Mouse (Mus musculus) layer of hippocampus, adult 18-20 months (tissue): Measurements from ENCODE around the gene Kmo. TPM values are rescaled to one million over a fixed set of nuclear protein-coding genes. Genes with fewer than 3 reads are reported as not detected.

Source experiments
- DNase-seq, 2 experiments: peaks; one replicate each; pipeline ENCODE4 v3.0.0; 2022; ENCODE audit warnings: low spot score in 2 of 2
- long read RNA-seq: library from polyadenylated mRNA; stranded (forward); transcript quantifications from one replicate; pipeline ENCODE4 v2.0.0, GENCODE M21; 2021
- total RNA-seq, 2 experiments: library from RNA; stranded (reverse); gene quantifications; 2 replicates each; pipeline ENCODE4 v1.2.3; 2021

The Kmo gene
- total RNA-seq, result not detected
- long read RNA-seq, partial matches to known transcripts, result 0 of 3 reads
- long read RNA-seq, other reads (novel, unspliced or antisense), result 3 of 3 reads

DNA sequence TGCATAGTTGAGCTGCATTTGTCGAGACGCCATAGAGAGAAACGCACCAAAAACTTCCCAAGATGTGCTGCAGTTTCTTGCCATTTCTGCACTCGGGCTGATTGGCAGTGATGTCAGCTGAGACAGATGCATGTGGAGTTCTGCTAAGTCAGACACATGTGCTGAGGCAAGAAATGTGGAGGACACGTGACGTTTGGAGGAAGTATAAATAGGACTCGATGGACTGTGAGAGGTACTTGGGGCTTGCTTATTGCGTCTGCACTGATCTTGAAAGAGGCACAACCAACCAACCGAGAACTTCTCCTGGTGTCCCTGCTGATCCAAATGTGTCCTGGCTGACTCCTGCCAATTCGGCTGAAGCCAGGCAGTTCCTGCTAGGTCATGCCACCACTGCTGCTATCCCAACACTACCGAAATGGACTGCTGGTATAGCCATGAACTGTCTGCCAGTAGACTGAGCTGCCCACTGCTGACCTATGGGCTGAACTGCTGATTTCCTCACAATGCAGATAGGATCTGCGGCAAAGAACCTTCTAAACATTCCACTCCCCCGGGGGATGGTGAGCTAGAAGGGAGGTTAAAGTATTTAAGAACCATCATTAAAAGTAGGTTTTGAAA, at the start of gene Kmo:
Gene Kmo (plus strand): TSS at position 568 of the 618 bp plus-strand sequence.
- DNase-seq, result no peak

DNA sequence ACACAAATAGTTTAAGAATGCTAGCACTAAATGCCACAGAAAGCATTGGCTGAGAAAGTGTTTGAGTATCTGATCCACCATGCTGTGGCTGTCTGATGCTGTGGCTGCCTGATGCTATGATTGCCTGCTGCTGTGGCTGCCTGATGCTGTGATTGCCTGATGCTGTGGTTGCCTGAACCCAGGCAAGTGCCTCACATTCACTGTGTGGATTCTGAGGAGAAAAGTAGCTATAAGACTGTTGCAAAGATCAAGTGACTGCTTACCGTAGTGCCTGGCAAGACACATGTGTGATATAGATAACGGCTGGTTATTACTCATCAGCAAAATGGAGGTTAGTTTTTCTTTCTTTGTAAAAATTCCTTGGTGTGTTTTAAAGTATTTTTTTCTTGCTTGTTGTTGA, 46.1 kb upstream of the Kmo start:
- DNase-seq, result no peak

DNA sequence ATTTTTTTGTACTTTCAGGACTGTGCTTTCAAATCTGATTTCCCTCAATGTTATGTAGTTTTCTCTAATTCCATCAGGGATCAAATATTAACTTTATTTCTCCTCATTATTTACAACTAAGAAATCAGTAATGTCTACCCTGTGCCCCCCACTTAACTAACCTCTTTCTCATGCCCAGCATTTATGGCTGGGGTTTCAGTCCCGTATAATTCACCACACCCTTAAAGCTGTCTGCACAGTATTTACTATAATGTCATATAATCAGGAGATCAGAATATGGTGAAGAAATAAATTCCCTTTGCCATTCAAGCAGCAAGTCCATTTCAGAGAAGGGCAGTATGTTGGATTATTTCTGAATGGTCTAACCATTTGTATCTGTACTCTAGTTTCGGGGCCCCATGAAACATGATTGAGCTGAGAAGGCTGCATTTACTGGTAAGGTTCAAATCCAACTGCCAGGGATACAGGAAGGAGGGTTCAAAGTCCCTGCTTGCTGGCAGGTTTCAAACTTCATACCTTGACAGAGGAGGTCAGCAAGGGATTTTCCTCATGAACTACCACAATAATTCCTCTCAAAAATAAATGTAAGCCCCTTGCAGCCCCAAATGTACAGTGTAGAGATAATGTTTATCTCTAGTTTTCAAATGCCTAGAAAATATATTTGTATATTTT, 41.6 kb upstream of the Kmo start:
- DNase-seq, result no peak

DNA sequence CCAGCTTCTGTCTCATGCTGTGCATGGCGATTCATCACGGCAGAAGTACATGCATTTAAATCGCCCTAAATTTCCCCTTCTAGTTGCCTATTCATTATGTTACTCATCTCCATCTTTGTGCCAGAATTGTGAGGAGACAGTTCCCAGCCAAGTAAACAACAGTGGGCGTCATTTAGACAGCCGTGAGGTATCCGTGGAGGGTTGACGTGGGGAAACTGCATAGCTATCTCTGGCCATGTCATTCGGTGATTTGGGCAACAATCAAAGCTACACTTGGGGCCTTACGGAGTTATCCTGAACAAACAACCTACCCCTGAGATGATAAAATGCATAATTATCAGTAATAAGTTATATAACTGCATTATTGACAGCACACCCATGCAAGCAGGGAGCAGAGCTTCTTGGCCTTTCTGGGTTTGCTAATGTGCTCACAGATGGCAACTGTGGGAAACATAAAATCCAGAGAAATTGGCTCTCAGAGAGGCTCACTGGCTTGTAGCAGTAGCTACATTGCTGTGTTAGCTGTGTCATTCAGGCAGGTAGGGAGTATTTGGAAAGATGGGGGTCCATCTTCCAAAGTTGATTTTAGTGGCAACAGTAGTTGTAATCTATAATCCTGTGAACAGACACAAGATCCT, 40.5 kb upstream of the Kmo start:
- peak; percentile 39 to 79 for DNase-seq

DNA sequence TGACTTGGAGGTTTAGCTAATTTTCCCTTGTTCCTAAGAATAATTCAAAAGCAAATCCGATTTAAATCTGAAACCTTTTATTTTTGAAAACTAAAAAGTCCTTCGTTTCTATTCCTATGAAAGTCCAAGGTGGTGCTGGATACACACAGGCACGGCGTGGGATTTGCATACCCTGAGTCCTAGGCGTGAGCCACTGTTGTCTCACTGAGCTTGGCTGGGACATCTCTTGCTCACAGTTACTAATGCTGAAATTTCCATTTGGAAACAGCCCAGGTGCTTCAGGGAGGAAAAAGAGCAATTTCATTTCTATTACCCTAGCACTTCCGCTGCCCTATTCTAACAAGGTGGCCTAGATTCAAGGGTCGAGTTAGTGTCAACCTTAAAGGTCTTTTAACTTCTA, 39.8 kb upstream of the Kmo start:
- peak in 1 of 2 experiments; percentile 45 for DNase-seq

DNA sequence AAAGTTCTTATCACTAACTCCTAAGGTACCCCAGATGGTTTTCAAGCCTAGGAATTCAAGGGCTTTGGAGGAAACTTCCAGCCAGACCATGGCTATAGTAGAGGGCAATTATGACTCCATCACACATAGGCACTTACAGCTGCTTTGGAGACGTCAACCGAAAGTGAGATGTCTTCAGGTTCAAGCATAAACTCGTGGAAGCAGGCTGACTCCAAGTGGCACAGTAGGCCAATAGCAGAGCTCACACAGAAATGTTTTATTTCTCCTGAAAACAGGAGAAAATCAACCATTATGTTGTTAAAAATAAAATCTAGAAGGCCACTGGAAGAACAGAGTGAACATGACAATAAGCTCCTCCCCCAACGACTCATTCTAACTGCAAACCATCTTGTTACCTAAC, 37.4 kb upstream of the Kmo start:
- no peak for DNase-seq

DNA sequence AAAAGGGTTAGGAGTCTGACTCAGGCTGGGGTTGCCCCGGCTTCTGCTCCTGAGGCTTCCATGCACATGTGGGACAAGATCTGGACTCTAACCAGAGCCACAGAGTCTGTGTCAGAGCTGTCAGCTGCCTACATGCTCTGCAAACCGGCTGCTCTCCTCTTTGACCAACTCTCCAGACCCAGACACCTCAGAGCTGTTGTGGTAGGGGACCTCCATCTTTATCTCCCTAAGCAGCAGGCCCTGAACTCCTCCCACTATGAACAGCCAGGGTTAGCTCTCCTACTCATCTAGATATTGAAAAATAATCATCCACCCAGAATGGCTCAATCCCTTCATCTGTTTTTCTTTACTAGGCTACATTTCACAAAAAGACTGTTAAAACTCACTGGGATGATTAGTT, 34.9 kb upstream of the Kmo start:
- DNase-seq, result no peak

DNA sequence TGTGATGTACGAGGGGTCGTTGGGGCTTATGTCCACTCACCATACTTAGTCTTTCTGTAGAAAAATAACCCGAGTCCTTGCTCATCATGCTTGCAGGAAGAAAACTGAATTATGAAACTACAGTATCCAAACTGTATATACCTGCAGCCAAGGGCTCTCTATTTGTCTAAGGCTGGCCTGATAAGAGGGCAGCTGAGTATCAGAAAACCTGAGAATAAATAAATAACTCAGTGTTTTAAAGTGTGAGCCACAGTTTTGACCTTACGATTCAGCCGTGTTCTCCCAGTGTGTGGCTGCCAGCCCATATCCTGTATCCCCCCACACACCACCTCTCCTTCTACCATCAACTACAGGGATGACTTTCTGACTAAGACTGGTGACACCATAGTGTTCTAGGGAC, 33.5 kb upstream of the Kmo start:
- no peak for DNase-seq

DNA sequence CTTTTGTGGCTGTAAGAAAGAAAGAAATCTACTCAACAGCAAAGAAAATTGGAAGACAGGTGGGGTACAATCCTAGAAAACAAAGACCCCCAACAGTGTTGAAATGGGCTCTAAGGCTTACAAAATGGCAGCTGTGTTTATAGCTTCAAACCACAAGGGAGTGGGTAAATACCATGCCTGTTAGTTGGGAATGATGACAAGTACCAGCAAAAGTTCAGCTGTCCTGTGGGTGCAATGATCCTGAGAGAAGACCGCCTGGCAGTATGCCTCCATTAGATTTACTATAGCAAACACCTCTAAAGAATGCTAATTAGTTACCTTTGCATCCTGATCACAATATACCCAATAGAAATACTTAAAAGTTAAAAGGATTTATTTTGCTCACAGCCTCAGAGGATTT, 27.3 kb upstream of the Kmo start:
- DNase-seq, result no peak

DNA sequence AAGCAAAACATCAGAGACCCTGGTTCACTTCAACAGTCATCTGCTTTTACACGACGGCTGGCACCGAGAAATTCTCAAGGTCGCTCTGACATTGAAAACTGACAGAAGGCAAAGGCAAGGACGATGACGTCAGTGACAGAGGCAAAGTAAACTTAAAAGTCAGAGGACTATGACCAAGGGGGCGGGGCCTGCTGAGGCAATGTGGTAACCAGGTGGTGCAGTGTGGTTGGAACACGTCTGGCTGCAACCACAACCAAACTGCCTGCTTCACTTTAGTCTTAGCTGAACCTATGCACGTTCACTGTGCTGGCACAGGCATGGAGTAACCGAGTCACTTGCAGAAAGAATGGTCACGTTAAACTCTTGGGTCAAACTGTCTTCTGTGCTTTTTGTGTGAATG, 17.9 kb upstream of the Kmo start:
- DNase-seq, result no peak

DNA sequence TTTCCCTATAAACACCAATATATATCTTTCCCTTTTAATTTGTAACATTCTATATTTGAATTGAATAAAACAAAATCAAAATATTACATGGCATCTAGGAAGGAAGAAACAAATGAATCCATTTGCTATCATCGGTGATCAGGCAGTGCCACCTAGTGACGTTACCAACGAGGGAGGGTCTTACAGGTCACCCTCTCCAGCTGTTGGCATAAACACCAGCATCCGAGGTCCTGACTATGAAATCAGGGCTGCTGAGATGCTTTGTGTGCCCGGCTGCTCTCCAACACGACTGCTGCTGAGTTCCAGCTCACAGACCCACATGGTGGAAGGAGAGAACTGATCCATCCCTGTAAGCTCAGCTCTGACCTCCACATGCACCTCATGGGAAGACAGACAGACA, 16.8 kb upstream of the Kmo start:
- DNase-seq, result no peak

DNA sequence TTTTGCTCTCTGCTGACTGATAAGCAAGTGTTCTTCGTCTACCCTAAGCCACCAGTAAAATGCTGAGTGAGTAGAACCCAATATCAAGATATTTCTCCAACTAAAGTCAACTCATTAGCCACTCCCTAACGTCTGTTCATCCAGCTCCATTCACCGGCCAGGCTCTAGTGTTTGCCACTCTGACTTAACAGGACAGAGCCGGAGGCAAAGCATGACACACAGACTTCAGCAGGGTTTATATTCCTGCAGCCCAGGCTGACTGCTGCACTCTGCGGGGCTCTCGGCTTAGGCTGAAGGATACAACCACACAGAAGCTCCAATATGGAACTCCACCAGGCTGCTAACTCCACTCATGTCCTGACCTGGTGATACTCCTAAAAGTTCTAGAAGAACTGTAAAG, 12.9 kb upstream of the Kmo start:
- no peak for DNase-seq

DNA sequence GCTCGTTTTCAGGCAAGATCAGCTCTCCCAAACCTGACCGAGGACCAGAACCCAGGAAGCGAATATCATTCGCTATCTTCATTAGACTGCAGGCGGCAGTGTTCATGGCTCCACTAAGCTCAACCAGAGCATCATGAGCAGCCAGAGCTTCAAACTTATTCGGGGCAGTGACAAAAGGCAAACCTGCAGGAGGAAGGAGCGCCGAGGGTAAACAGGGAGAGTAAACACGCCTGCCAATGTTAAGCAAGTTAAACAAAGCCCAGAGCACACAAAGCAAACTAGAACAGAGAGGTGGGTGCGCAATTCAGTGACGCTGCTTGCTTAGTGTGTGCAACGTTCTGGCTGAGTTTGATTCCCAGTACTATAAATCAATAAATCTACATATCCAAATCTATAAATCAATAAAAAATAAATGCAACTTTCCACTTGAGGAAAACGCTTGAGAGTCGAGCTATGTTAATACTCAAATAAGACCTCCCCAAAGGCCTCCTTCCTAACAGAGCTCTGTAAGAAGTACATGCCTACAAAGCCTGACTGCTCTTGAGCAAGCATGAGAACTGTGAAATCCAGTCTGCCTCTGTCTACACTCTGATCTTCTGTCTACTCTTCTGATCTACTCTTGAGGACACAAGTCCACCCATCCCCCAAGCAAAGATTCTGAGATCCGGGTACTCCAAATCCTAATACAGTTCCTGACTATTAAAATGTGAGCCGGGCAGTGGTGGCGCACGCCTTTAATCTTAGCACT, 12.2 kb upstream of the Kmo start:
- no peak for DNase-seq

DNA sequence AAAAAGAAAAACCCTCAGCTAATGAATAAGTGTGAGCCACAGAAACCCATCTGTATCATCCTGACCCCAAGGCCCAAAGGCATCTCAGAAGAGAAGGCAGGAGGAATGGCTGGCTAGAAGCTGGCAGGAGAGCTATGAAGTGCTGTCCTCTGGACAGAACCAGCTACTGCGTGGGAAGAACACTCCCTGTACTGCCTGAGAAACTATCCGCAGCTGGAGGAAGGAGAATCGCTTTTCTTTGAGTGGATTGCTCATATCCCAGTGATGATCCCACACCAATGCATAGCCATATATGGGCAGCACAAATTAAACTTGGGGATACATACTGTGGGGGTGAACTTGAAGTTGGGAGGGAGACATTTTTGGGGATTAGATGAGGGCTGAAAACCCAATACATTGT, 11.5 kb upstream of the Kmo start:
- DNase-seq, result no peak

DNA sequence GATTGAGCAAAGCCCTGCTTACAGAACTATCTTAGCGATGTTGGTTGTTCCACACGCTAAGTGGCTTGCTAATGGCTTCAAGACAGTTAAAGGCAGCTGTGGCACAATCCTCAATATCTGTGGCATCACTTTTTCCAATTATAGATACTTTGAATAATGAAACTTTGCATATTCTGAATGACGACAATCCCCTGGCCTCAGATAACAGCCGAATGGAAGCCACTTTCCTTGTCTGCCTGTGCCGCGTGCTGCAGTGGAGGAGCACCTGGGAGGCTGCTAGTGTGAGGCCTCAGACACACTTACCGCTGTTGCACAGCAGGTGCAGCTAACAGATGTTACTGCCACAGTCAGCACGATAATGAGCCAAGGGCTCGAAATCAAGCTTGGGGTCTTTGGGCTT, 5.2 kb upstream of the Kmo start:
- no peak for DNase-seq

DNA sequence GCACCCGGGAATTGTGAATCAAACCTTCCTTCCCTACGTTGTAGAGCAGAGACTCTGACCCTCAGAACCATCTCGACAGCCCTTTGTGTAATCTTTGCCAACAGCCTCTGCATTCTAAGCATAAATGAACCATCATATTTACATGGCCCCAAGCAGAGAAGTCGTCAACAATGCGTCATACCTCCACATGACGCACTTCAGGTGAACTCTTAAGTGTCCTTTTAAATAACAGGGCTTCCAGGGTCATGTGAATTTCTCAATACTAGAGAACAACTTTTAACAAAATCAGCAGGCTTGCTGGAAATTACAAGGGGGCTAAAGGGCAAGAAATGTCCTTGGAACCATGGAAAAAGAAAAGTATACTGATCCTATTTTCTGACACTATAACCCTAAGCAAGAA, 3.5 kb downstream of the Kmo start:
- no peak for DNase-seq

DNA sequence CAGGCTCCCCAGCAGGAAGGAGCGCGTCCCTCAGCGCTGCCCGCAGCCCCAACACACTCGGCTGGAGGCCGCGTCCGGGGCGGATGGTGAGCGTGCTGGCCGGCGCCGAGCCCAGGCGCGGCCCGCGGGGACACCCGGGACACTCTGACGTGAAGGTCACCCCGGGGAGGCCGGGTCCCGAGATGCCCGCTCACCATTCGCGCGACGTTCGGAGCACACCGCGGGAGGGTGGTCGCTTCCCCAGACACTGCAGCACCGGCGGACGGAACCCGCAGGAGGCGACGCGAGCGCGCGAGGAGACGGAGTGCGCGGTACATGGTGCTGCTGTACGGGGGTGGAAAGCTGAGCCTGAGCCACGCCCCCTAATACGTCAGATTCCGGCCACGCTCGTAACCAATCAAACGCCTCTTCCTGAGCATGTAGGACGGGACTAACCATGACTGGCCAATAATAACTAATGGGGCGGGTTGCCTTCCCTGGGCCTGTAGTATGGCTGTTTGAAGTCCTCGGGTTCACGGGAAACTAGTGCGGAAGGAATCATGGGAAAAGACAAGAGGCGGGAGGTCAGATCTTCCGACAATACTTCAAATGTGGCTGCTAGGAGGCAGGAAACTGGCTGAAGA, 5.2 kb downstream of the Kmo start, which contains the start of gene Fh1:
Gene Fh1 (minus strand): TSS at position 379 of the 623 bp plus-strand sequence.
- DNase-seq, result peak; percentile 94 to 98

DNA sequence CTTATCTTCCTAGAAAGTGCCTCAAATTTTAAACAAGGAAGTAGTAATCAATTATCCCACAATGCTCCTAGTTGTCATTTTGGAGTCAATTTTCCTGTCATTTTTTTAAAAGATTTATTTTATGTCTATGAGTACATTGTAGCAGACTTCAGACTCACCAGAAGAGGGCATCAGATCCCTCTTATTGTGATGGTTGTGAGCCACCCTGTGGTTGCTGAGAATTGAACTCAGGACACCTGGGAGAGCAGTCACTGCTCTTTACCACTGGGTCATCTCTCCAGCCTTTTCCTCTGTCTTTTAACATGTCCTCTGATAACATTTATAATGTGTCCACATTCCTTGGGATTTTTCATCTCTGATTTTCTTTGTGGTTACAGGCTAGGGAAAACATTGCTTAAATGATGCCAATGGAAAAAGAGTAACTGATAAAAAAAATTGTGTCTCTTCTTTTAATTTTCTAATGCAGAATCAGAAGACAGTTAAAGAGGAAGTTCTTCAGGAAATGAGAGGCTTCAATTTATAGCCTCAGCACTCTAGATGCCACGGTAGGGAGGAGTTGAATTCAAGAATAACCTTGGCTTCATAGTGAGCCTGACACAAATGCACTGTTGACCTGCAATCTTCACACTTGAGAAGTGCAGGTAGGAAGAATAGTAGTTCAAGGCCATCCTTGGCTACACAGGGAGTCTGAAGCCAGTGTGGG, 6.0 kb downstream of the Kmo start:
- peak in 1 of 2 experiments; percentile 50 for DNase-seq

DNA sequence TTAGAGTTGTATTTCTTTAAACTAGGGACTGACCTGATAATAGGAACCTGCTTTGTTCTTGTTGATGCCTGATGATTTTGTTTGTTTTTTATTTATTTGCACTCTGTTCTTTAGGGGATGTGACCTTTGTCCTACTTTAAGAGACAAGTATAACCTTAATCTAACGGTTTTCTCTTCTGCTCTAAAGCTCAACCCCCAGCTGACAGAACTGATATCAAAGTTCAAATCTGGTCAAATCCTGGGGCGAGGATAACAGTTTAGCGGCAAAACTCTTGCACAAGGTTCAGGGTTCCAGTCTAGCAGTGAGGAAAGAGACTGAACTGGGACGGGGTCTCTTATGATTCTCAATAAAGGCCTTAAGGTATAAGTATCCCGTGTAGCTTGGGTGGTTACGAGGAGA, 9.1 kb downstream of the Kmo start:
- DNase-seq, result no peak

DNA sequence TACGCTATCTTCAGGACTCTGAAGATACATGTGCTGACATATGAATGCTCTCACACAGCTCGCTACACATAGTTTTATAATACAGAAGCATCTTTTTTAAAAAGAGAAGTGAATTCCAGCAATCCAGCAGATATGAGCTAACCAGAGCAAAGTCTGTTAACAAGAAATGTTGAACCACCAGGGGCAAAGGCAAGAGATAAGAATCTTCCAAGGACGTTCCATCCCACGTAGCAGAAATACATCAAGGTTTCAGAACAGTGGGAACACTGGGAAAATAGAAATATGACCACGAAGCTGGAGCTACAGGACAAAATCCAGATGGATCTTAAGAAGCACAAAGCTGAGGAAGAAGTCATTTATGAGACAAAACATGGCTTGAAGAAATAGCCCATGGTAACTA, 10.2 kb downstream of the Kmo start:
- no peak for DNase-seq

DNA sequence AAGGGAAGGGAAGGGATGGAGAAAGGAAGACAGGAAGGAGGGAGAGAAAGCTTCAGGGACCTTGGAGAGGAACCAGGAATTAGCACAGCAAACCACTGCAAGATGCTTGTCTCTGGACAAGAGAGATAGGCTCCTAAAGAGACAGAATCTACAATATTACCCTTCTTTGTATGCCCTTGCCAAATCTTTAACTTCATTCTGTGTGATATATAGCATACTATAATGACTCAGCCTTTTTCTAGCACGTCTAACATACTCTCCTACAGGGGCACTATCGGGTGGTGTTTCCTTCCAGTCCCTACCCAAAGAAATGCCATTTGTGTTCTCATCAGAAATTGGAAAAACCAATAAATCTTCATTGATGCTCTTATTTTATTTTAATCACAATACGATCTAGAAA, 10.9 kb downstream of the Kmo start:
- no peak for DNase-seq
